Mouse (Mus musculus) kidney, postnatal 14 days (tissue): ENCODE results near the gene Pde4b.

ENCODE experiments used
- DNase-seq: peaks from one replicate; pipeline ENCODE4 v3.0.0; 2022; ENCODE audit warnings: mixed read lengths

Gene Pde4b

GRCm38 (mm10) chr4:102579746-102580145 is 492.4 kb downstream of the Pde4b start:
- DNase-seq, result no peak

GRCm38 (mm10) chr4:102582165-102582749 is 494.9 kb downstream of the Pde4b start:
- no peak for DNase-seq

- no peak for DNase-seq
These were observed 495.6 kb downstream of the Pde4b start for GRCm38 (mm10) chr4:102582963-102583362.

GRCm38 (mm10) chr4:102583469-102583868 is 496.1 kb downstream of the Pde4b start:
- DNase-seq, result no peak

- DNase-seq, result peak; percentile 85
These were observed 497.4 kb downstream of the Pde4b start for GRCm38 (mm10) chr4:102584601-102585265.

- DNase-seq, result no peak
These were observed 498.2 kb downstream of the Pde4b start for GRCm38 (mm10) chr4:102585541-102585940.

- DNase-seq, result no peak
These were observed 499.4 kb downstream of the Pde4b start for GRCm38 (mm10) chr4:102586787-102587186.

GRCm38 (mm10) chr4:102588668-102589455 is 501.5 kb downstream of the Pde4b start:
- peak; percentile 71 for DNase-seq

- DNase-seq, result peak; percentile 46
These were observed 502.2 kb downstream of the Pde4b start for GRCm38 (mm10) chr4:102589537-102590031.

- DNase-seq, result no peak
These were observed 504.5 kb downstream of the Pde4b start for GRCm38 (mm10) chr4:102591798-102592197.

- DNase-seq, result no peak
These were observed 505.2 kb downstream of the Pde4b start for GRCm38 (mm10) chr4:102592541-102592940.

- peak; percentile 41 for DNase-seq
These were observed 506.3 kb downstream of the Pde4b start for GRCm38 (mm10) chr4:102593631-102594030.

GRCm38 (mm10) chr4:102594506-102594905 is 507.2 kb downstream of the Pde4b start:
- no peak for DNase-seq

GRCm38 (mm10) chr4:102603968-102604367 is 516.6 kb downstream of the Pde4b start:
- DNase-seq, result peak; percentile 50

GRCm38 (mm10) chr4:102605231-102605630 is 517.9 kb downstream of the Pde4b start:
- DNase-seq, result no peak

- DNase-seq, result no peak
These were observed 518.5 kb downstream of the Pde4b start for GRCm38 (mm10) chr4:102605722-102606341.

- no peak for DNase-seq
These were observed 519.5 kb downstream of the Pde4b start for GRCm38 (mm10) chr4:102606825-102607224.

- DNase-seq, result no peak
These were observed 520.5 kb downstream of the Pde4b start for GRCm38 (mm10) chr4:102607744-102608416.

GRCm38 (mm10) chr4:102612596-102612995 is 525.3 kb downstream of the Pde4b start:
- DNase-seq, result no peak

GRCm38 (mm10) chr4:102617774-102618173 is 530.4 kb downstream of the Pde4b start:
- no peak for DNase-seq

GRCm38 (mm10) chr4:102618609-102619008 is 531.3 kb downstream of the Pde4b start:
- DNase-seq, result no peak

GRCm38 (mm10) chr4:102620179-102620910 is 533.0 kb downstream of the Pde4b start:
- no peak for DNase-seq
